Mouse (Mus musculus) G1E (cell line): Measurements from ENCODE around the gene Trim47. TPM values are rescaled to one million over a fixed set of nuclear protein-coding genes. Genes with fewer than 3 reads are reported as not detected.

Source experiments
- ATAC-seq: 2 replicates; pipeline ENCODE4 v1.8.0; 2016; ENCODE audit warnings: mild to moderate bottlenecking; ENCODE audit not compliant: insufficient number of reproducible peaks, poor library complexity, low FRiP score, severe bottlenecking; ENCODE audit errors: extremely low read depth
- DNase-seq: peaks from one replicate; pipeline ENCODE4 v3.0.0; 2012; ENCODE audit warnings: low spot score
- H3K27me3 ChIP-seq: 2 replicates; pipeline ENCODE4 v1.6.1; 2012; ENCODE audit warnings: mild to moderate bottlenecking, low read length, inconsistent platforms; ENCODE audit not compliant: insufficient read depth
- H3K36me3 ChIP-seq: replicated peaks from 2 replicates; pipeline ENCODE3; 2012; ENCODE audit warnings: mild to moderate bottlenecking, inconsistent platforms
- H3K4me1 ChIP-seq: 2 replicates; pipeline ENCODE4 v1.6.1; 2012; ENCODE audit warnings: low read depth, low read length, inconsistent platforms, mixed read lengths; ENCODE audit not compliant: insufficient read depth
- H3K4me3 ChIP-seq: 2 replicates; pipeline ENCODE4 v1.5.1; 2012; ENCODE audit warnings: low read depth, mild to moderate bottlenecking, inconsistent platforms, low read length, moderate library complexity, mixed read lengths
- H3K9me3 ChIP-seq: replicated peaks from 2 replicates; pipeline ENCODE4 v1.6.1; 2012; ENCODE audit warnings: inconsistent platforms
- CTCF ChIP-seq: IDR thresholded peaks from 2 replicates; pipeline ENCODE4 v1.5.1; 2012; ENCODE audit warnings: low read depth, low read length, inconsistent platforms, mixed read lengths
- GATA1 ChIP-seq: IDR thresholded peaks from 2 replicates; pipeline ENCODE4 v1.6.1; 2012; ENCODE audit warnings: borderline replicate concordance, low read length, inconsistent platforms, mixed read lengths
- GATA2 ChIP-seq: IDR thresholded peaks from 2 replicates; pipeline ENCODE4 v1.6.1; 2012; ENCODE audit warnings: low read depth, low read length, inconsistent platforms, borderline replicate concordance
- POLR2AphosphoS5 ChIP-seq: IDR thresholded peaks from 2 replicates; pipeline ENCODE4 v1.6.1; 2012; ENCODE audit warnings: low read depth, low read length, inconsistent platforms; ENCODE audit not compliant: insufficient replicate concordance
- TAL1 ChIP-seq: conservative IDR thresholded peaks from 2 replicates; pipeline ENCODE4 v1.6.1; 2012; ENCODE audit warnings: low read depth, low read length, inconsistent platforms, mixed read lengths
- polyA plus RNA-seq: library from polyadenylated mRNA; stranded (reverse); fragments of >175 nt; gene quantifications from 2 replicates; pipeline ENCODE4 v1.2.3, GENCODE M21; 2012
- total RNA-seq, 2 experiments: library from RNA; stranded (forward) in 1 of 2; stranded (reverse) in 1 of 2; fragments of 200-1000 nt in 1 of 2; fragments of >200 nt in 1 of 2; fragmentation: Nextera tagmentation in 1 of 2; gene quantifications; 2 replicates each; pipeline ENCODE4 v1.2.3; 2014 to 2017

Gene Trim47
- total and polyA plus RNA-seq, 3 experiments, result 0.27 TPM; not detected in 2

GRCm38 (mm10) chr11:116062521-116062920, 64.5 kb downstream of the Trim47 start:
- Histone ChIP-seq H3K36me3 (peaks cover 100% of the 10 kb centered on the region), H3K9me3 (no peaks in the 10 kb centered on the region), H3K27me3 (no peaks in the 10 kb centered on the region; the same call in 1 of the 2 replicates), H3K4me1 (peaks cover 40% of the 10 kb centered on the region), H3K4me3 (no peak overlapping the region)
- TF ChIP-seq GATA2 (no peak), POLR2AphosphoS5 (no peak), CTCF (no peak), GATA1 (no peak), TAL1 (no peak)
- ATAC-seq (no peak), DNase-seq (no peak)

GRCm38 (mm10) chr11:116061641-116062415, 65.2 kb downstream of the Trim47 start:
- TF ChIP-seq CTCF (no peak), GATA2 (no peak), TAL1 (no peak), POLR2AphosphoS5 (no peak), GATA1 (no peak)
- ATAC-seq (no peak), DNase-seq (no peak)
- Histone ChIP-seq H3K9me3 (no peaks in the 10 kb centered on the region), H3K4me3 (no peak overlapping the region), H3K27me3 (no peaks in the 10 kb centered on the region; the same call in 1 of the 2 replicates), H3K36me3 (peaks cover 100% of the 10 kb centered on the region), H3K4me1 (peaks cover 45% of the 10 kb centered on the region)

GRCm38 (mm10) chr11:116060596-116060995, 66.4 kb downstream of the Trim47 start:
- H3K4me1 ChIP-seq, result peaks cover 54% of the 10 kb centered on the region
- ATAC-seq, result no peak
- H3K9me3 ChIP-seq, result no peaks in the 10 kb centered on the region
- no peaks in the 10 kb centered on the region; the same call in 1 of the 2 replicates for H3K27me3 ChIP-seq
- H3K36me3 ChIP-seq, result peaks cover 100% of the 10 kb centered on the region
- DNase-seq, result no peak
- no peak overlapping the region for H3K4me3 ChIP-seq
- TF ChIP-seq CTCF, result no peak
- TF ChIP-seq POLR2AphosphoS5, result no peak
- TF ChIP-seq TAL1, result no peak
- TF ChIP-seq GATA1, result no peak
- TF ChIP-seq GATA2, result no peak

GRCm38 (mm10) chr11:116059691-116060025, 67.4 kb downstream of the Trim47 start:
- Histone ChIP-seq H3K27me3 (no peaks in the 10 kb centered on the region; the same call in 1 of the 2 replicates), H3K36me3 (peaks cover 100% of the 10 kb centered on the region), H3K4me3 (no peak overlapping the region), H3K4me1 (peaks cover 54% of the 10 kb centered on the region), H3K9me3 (no peaks in the 10 kb centered on the region)
- TF ChIP-seq GATA2 (no peak), GATA1 (no peak), POLR2AphosphoS5 (no peak), CTCF (no peak)
- no peak for ATAC-seq
- no peak for DNase-seq

GRCm38 (mm10) chr11:116058868-116059690, 67.9 kb downstream of the Trim47 start:
- Histone ChIP-seq H3K4me1 (peaks cover 51% of the 10 kb centered on the region), H3K9me3 (no peaks in the 10 kb centered on the region), H3K36me3 (peaks cover 100% of the 10 kb centered on the region), H3K27me3 (no peaks in the 10 kb centered on the region; the same call in 1 of the 2 replicates), H3K4me3 (no peak overlapping the region)
- ATAC-seq (no peak), DNase-seq (no peak)
- TF ChIP-seq TAL1 (no peak), GATA1 (no peak), CTCF (no peak)

GRCm38 (mm10) chr11:116058022-116058614, 68.9 kb downstream of the Trim47 start:
- ATAC-seq (no peak), DNase-seq (no peak)
- no peaks in the 10 kb centered on the region; the same call in 1 of the 2 replicates for H3K27me3 ChIP-seq
- TF ChIP-seq GATA1 (no peak), GATA2 (no peak), CTCF (no peak), TAL1 (no peak), POLR2AphosphoS5 (no peak; the same call in 1 of the 2 replicates)
- peaks cover 55% of the 10 kb centered on the region for H3K4me1 ChIP-seq
- H3K9me3 ChIP-seq, result no peaks in the 10 kb centered on the region
- no peak overlapping the region for H3K4me3 ChIP-seq
- peaks cover 100% of the 10 kb centered on the region for H3K36me3 ChIP-seq
